Mouse (Mus musculus) MEL (cell line): ENCODE results near the gene Bcl10.

Experiments
- CTCF ChIP-seq, 3 experiments: IDR thresholded peaks in 2 of 3; conservative IDR thresholded peaks in 1 of 3; 2 replicates each; pipeline ENCODE4 v1.5.1; 2011 to 2012; ENCODE audit warnings: low read length in 3 of 3, low read depth in 2 of 3, mild to moderate bottlenecking in 2 of 3, improper control_type of control experiment in 1 of 3, inconsistent platforms in 1 of 3, mixed read lengths in 1 of 3, moderate library complexity in 1 of 3; ENCODE audit not compliant: control insufficient read depth in 1 of 3, insufficient read depth in 1 of 3, poor library complexity in 1 of 3, severe bottlenecking in 1 of 3
- HCFC1 ChIP-seq: IDR thresholded peaks from 2 replicates; pipeline ENCODE4 v1.6.1; 2012; ENCODE audit warnings: low read depth, mild to moderate bottlenecking, inconsistent platforms, low read length, improper control_type of control experiment, moderate library complexity

GRCm38 (mm10) chr3:145913263-145913662, 9.3 kb upstream of the Bcl10 start:
- TF ChIP-seq CTCF (IDR thresholded peaks at IDR 0.05 in 2 of 3, conservative IDR thresholded peaks at IDR 0.05 in 1 of 3; ENCODE audit: control insufficient read depth in 1 of 3, insufficient read depth in 1 of 3, low read depth in 2 of 3, low read length in 3 of 3, poor library complexity in 1 of 3, severe bottlenecking in 1 of 3) (no peak), HCFC1 (no peak)
